Mouse (Mus musculus): ENCODE measurements at regions not wholly inside any gene's neighbourhood (a gene's known extent, or its start where the extent isn't known, plus 50 kb on each side); places are given as distances from the start of the nearest gene placed in this dataset.

GRCm38 (mm10) chr10:111099059-111099811 lies 65.3 kb upstream of the Osbpl8 start:
- TF ChIP-seq CTCF (IDR thresholded peaks at IDR 0.05) = no peak
- TF ChIP-seq POLR2A (IDR thresholded peaks at IDR 0.05; ENCODE audit: insufficient read depth, low read depth, low read length) = no peak
